Mouse (Mus musculus) liver, embryonic 14.5 days (tissue): ENCODE results near the gene Chaf1a. TPM values are rescaled to one million over a fixed set of nuclear protein-coding genes. Genes with fewer than 3 reads are reported as not detected.
"Not testable (repeated sequence)": the region's sequence is repeated elsewhere in the genome, so short reads cannot be mapped to it uniquely, and the experiment has no call there.

Experiments used
- ATAC-seq: fragments of 200-750 bp; cut with Nextera tagmentation; 2 replicates; pipeline ENCODE4 v1.8.0; 2017; ENCODE audit warnings: moderate number of reproducible peaks, mild to moderate bottlenecking, moderate library complexity; ENCODE audit not compliant: insufficient read depth
- DNase-seq, 3 experiments: peaks; one replicate each; pipeline ENCODE4 v3.0.0-alpha.2; 2012 to 2013; ENCODE audit warnings: low read depth in 3 of 3, low spot score in 3 of 3
- H3K27ac ChIP-seq: fragments of 300-500 bp; sonication (generic); 2 replicates; pipeline ENCODE4 v1.5.1; 2014; ENCODE audit warnings: moderate library complexity, mild to moderate bottlenecking, control low read depth, inconsistent platforms
- H3K27me3 ChIP-seq: fragments of 300-500 bp; sonication (generic); 2 replicates; pipeline ENCODE4 v1.6.1; 2014; ENCODE audit warnings: mild to moderate bottlenecking, low read length, moderate library complexity; ENCODE audit not compliant: control insufficient read depth, insufficient read depth
- H3K36me3 ChIP-seq: fragments of 300-500 bp; sonication (generic); replicated peaks from 2 replicates; pipeline ENCODE4 v1.6.1; 2014; ENCODE audit warnings: low read depth; ENCODE audit not compliant: control insufficient read depth, insufficient read depth
- H3K4me1 ChIP-seq, 2 experiments: fragments of 200-500 bp in 1 of 2; fragments of 300-500 bp in 1 of 2; sonication (generic) in 1 of 2; replicated peaks; 2 replicates each; pipeline ENCODE4 v1.6.1; 2012 to 2014; ENCODE audit warnings: antibody characterized with exemption in 1 of 2, inconsistent platforms in 1 of 2, low read length in 1 of 2; ENCODE audit not compliant: control insufficient read depth in 2 of 2, insufficient read depth in 2 of 2
- H3K4me2 ChIP-seq: fragments of 300-500 bp; sonication (generic); 2 replicates; pipeline ENCODE4 v1.6.1; 2014; ENCODE audit warnings: low read depth, mild to moderate bottlenecking, control low read depth, moderate library complexity
- H3K4me3 ChIP-seq, 2 experiments: fragments of 200-500 bp in 1 of 2; fragments of 300-500 bp in 1 of 2; sonication (generic) in 1 of 2; 2 replicates each; pipeline ENCODE4 v1.5.1; 2012 to 2014; ENCODE audit warnings: low read depth in 2 of 2, low read length in 2 of 2, mild to moderate bottlenecking in 2 of 2, control low read depth in 1 of 2, inconsistent platforms in 1 of 2, moderate library complexity in 1 of 2; ENCODE audit not compliant: insufficient read depth in 1 of 2
- H3K9ac ChIP-seq: fragments of 300-500 bp; sonication (generic); replicated peaks from 2 replicates; pipeline ENCODE4 v1.6.1; 2014; ENCODE audit warnings: mild to moderate bottlenecking, control low read depth, moderate library complexity
- H3K9me3 ChIP-seq: fragments of 300-500 bp; sonication (generic); 2 replicates; pipeline ENCODE4 v1.6.1; 2016; ENCODE audit warnings: low read length, mixed read lengths; ENCODE audit not compliant: control insufficient read depth
- CTCF ChIP-seq: IDR thresholded peaks from 2 replicates; pipeline ENCODE4 v1.5.1; 2016; ENCODE audit warnings: antibody characterized with exemption, low read depth, control low read depth
- EP300 ChIP-seq: IDR thresholded peaks from 2 replicates; pipeline ENCODE4 v1.6.1; 2016; ENCODE audit warnings: antibody characterized with exemption, low read depth
- WGBS: fragments of 180-500 bp; shearing (Covaris S2); extraction: QIAGEN DNeasy Blood & Tissue Kit; methylation state at CpG from one replicate; pipeline ENCODE4 v1.1.7; 2014; ENCODE audit not compliant: insufficient replicate concordance; 5-methylcytosine and 5-hydroxymethylcytosine counted together
- polyA plus RNA-seq, 2 experiments: library from polyadenylated mRNA; depleted of rRNA in 1 of 2; stranded (reverse) in 1 of 2; unstranded in 1 of 2; fragments of >200 nt; fragmentation: Nextera tagmentation in 1 of 2; extraction: Ambion mirVana in 1 of 2; gene quantifications; 2 replicates each; pipeline versions ENCODE4 v1.2.1 to v1.2.3; 2012 to 2014

Chaf1a gene
- polyA plus RNA-seq, 2 experiments, result 10.2 to 14.6 TPM

DNA sequence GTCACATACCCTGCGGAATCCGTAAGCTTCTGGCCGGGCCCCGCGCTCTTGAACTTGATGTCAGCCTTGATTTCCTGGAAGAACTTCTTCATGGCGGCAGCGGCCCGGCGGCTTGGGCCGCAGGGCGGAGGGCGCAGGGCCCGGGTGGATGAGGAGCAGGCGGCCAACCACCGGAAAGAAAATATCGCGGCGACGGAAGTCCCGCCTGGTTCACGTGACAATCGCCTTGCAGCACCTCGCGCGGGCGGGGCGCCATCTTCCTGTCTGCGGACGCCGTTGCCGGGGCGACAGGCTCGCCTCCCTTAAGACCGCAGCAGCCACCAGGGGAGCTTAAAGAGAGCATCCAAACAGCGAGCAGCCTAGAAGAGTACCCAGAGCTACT, 34.6 kb downstream of the Chaf1a start, which contains the start of gene Ubxn6:
Gene Ubxn6, minus strand, starts transcription at position 202 of the 382 bp plus-strand sequence.
- peaks cover 9% of the 10 kb centered on the region; the same call in 1 of the 2 replicates for H3K36me3 ChIP-seq
- ATAC-seq (peak; percentile 27), DNase-seq (peak; percentile 87 to 90 (median 90))
- H3K27me3 ChIP-seq, result no peaks in the 10 kb centered on the region
- H3K4me1 ChIP-seq, result peaks cover 17 to 22% of the 10 kb centered on the region in 2 experiments
- peak within 1 kb of the TSS; percentile 93 for H3K27ac ChIP-seq
- H3K9me3 ChIP-seq, result no peaks in the 10 kb centered on the region
- peak within 1 kb of the TSS; percentile 75 for H3K9ac ChIP-seq
- 0% methylated on average over 35 of the region's 35 CpGs for WGBS
- TF ChIP-seq EP300 (0 out of 2 replicates have a peak, but pooled peaks have one; percentile 29), CTCF (peak; percentile 70)
- peak within 1 kb of the TSS; percentile 97 for H3K4me2 ChIP-seq
- peak within 1 kb of the TSS; percentile 70 to 87 for H3K4me3 ChIP-seq

DNA sequence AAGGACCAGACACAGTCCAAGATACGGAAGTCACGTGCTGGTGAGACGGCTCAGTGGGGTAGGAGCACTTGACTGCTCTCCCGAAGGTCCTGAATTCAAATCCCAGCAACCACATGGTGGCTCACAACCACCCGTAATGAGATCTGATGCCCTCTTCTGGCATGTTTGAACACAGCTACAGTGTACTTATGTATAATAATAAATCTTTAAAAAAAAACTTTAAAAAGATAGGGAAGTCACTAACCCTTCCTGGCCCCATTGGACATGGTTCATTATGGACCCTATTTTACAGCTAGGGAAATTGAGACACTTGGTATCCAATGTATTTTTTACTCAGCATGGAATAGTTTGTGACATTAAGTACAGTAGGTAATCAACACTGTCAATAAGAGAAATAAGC, 37.3 kb downstream of the Chaf1a start:
- 75% methylated on average over 5 of the region's 5 CpGs for WGBS
- Histone ChIP-seq H3K4me3 (no peak overlapping the region), H3K9me3 (no peaks in the 10 kb centered on the region), H3K27me3 (no peaks in the 10 kb centered on the region), H3K4me1 (peaks cover 26 to 30% of the 10 kb centered on the region in 2 experiments), H3K9ac (no peak overlapping the region), H3K4me2 (no peak overlapping the region), H3K36me3 (peaks cover 5% of the 10 kb centered on the region), H3K27ac (no peak overlapping the region)
- ATAC-seq (no peak), DNase-seq (no peak)
- TF ChIP-seq EP300 (no peak), CTCF (no peak)

DNA sequence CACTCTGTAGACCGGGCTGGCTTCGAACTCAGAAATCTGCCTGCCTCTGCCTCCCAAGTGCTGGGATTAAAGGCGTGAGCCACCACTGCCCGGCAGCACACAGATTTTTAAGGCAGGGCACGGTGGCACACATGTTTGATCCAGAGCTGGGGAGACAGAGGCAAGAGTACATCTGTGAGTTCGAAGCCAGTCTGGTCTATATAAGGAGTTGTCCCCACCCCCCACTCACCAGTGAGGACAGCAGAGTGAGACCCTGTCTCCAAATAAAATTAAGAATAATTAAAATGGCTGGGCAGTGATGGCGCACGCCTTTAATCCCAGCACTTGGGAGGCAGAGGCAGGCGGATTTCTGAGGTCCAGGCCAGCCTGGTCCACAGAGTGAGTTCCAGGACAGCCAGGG, 38.1 kb downstream of the Chaf1a start:
- Histone ChIP-seq H3K4me1 (peaks cover 26 to 30% of the 10 kb centered on the region in 2 experiments), H3K4me2 (peak overlapping the region; percentile 56), H3K27ac (peak overlapping the region; percentile 37), H3K4me3 (peak overlapping the region; percentile 28 to 39)
- DNase-seq, H3K9ac ChIP-seq, H3K9me3 ChIP-seq, H3K27me3 ChIP-seq, H3K36me3 ChIP-seq, ATAC-seq: not testable (repeated sequence)
- 57% methylated on average over 9 of the region's 9 CpGs for WGBS

DNA sequence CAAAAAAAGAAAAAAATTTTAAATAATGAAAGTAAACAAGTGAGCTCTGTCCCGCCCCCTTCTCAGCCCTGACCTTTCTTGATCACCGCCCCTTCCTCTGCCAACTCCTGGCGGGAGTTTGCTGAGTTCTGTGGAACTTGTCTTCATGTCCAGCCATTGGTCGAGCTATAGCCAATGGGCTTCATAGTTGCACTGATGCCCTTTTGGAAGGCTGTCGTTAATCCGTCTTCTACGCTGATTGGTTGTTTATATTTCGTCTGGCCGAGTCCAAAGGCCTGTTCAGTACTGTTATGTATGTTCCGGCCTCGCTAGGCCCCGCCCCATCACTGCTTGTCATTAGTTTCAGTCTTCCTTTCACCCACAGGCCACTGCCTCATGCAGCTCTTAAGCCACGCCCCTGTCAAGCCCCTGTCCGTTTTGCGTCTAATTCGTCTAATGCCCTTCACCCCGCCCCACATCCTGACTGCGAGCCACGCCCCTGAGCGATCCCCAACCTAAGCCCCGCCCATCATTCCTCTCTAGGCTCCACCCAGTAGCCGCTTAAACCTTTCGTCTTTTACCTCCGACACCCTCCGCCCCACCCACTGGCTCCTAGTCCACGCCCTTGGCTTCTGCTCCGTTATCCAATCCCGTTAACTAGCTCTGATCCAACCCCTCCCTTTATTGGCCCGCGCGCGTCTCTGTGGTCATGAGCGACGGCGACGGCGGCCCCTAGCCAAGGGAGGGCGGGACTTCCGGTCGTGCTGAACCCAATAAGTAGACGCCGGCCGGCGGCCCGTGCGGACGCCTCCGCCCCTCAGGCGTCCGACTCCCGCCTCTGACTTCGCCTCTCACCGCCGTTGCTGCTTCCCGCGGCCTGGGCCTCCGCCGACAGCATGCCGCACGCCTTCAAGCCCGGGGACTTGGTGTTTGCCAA, 38.9 kb downstream of the Chaf1a start, which contains the start of gene Hdgfl2:
Gene Hdgfl2, plus strand, starts transcription at position 755 of the 916 bp plus-strand sequence.
- WGBS, result under 1% methylated on average over 61 of the region's 61 CpGs
- TF ChIP-seq CTCF (0 out of 2 replicates have a peak, but pooled peaks have one; percentile 3), EP300 (no peak)
- DNase-seq, result peak; percentile 99 to 100 (median 99)
- Histone ChIP-seq H3K4me2 (peak within 1 kb of the TSS; percentile 84), H3K9me3 (no peaks in the 10 kb centered on the region), H3K36me3 (peaks cover 9% of the 10 kb centered on the region), H3K4me3 (peak within 1 kb of the TSS; percentile 82 to 85), H3K27ac (peak within 1 kb of the TSS; percentile 48), H3K4me1 (peaks cover 20 to 25% of the 10 kb centered on the region in 2 experiments), H3K9ac (peak within 1 kb of the TSS; percentile 81), H3K27me3 (no peaks in the 10 kb centered on the region)
- peak; percentile 89 for ATAC-seq

DNA sequence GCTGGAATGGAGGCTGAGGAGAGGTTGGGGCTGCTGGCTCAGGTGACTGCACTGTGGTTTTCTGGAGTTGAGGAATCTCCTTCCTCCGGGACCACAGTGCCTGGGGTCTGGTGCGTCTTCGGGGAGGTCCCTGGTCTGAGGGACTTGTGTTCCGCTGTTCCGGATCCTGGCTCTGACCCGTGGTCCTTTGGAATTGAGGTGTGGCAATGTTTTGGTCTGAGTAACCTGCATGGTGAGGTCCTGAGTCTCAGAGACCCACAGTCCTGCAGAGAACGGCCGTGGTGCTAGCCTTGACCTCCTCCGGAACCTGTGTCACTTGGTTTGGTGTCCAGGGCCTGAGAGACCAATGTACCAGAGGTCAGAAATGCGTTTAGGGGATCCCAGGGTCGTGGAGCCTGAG, 39.7 kb downstream of the Chaf1a start:
- Histone ChIP-seq H3K27me3 (no peaks in the 10 kb centered on the region), H3K4me2 (peak overlapping the region; percentile 84), H3K9me3 (no peaks in the 10 kb centered on the region), H3K36me3 (peaks cover 9% of the 10 kb centered on the region), H3K9ac (peak overlapping the region; percentile 81), H3K4me1 (peaks cover 18 to 19% of the 10 kb centered on the region in 2 experiments), H3K4me3 (peak overlapping the region; percentile 82 to 85), H3K27ac (peak overlapping the region; percentile 48)
- ATAC-seq (no peak), DNase-seq (no peak)
- WGBS, result under 1% methylated on average over 11 of the region's 11 CpGs
- TF ChIP-seq CTCF, result no peak
- no peak for TF ChIP-seq EP300
